Mouse (Mus musculus) retina, postnatal 1 day (tissue): ENCODE data around the gene Tpt1.
"Not testable (repeated sequence)": the region's sequence is repeated elsewhere in the genome, so short reads cannot be mapped to it uniquely, and the experiment has no call there.

Experiments
- DNase-seq: peaks from one replicate; pipeline ENCODE4 v3.0.0-alpha.2; 2012

The Tpt1 gene

GRCm38 (mm10) chr14:75844111-75844695 is 690 bp upstream of the Tpt1 start:
- no peak for DNase-seq

- peak; percentile 93 for DNase-seq
These were observed 814 bp downstream of the Tpt1 start for GRCm38 (mm10) chr14:75845698-75846115.

DNA sequence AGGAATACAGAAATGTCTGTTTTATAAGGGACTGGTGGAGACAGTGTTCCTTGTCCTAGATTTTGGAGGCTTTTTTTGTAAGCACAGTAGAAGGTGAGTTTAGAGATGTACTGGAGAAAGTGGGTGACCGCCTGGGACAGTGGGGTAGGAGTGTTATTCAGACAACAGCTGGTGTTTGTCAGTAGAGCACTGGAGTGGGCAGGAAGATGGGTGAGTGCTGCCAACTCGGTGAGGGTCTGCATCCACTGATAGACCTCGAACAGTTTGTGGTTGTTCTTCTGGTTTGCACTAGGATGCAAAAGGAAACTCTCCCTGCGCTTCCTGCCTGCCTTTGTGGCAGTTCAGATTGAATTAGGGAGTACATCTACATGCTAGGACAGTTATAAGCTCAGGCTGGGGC is 2.8 kb downstream of the Tpt1 start:
- no peak for DNase-seq

- no peak for DNase-seq
These were observed 3.6 kb downstream of the Tpt1 start for GRCm38 (mm10) chr14:75848482-75848881.

GRCm38 (mm10) chr14:75849236-75849635 is 4.3 kb downstream of the Tpt1 start:
- DNase-seq = no peak

GRCm38 (mm10) chr14:75849842-75850568 is 5.1 kb downstream of the Tpt1 start:
- DNase-seq = no peak

DNA sequence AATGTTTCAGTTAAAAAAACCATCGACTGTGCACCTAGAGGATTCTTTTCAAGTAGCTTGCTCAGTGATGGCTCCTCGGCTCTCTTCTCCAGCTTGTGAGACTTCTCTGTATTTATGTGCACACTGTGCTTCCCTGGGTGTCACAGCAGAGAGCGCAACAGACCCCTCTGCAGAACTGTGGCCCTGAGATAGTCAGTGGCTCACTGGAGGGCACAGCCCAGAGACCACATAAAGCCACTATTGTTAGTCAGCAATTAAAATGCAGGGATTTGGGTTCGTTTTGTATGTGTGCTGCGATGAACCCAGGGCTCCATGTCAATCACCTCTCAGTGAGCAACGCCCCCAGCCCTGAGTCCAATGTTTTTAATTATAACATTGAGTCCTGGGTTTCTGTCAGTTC is 5.9 kb downstream of the Tpt1 start:
- DNase-seq = no peak

DNA sequence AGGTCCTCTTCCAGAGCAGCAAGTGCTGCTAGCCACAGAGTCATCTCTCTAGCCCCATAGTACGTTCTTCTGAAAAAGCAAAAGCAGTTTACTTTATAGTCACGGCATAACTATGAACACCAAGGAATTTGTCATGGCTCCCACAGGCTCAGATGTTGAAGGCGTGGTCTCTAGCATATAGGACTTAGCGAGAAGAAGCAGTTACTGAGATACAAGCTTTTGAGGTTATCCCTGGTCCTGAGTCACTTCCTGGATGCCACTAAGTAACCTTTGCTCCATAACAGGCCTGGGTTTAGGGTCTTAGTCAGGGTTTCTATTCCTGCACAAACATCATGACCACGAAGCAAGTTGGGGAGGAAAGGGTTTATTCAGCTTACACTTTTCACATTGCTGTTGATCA is 7.1 kb downstream of the Tpt1 start:
- no peak for DNase-seq

- no peak for DNase-seq
These were observed 10.5 kb downstream of the Tpt1 start for GRCm38 (mm10) chr14:75855263-75855992.

GRCm38 (mm10) chr14:75858181-75858580 is 13.3 kb downstream of the Tpt1 start:
- no peak for DNase-seq

- no peak for DNase-seq
These were observed 14.7 kb downstream of the Tpt1 start for GRCm38 (mm10) chr14:75859619-75860018.

DNA sequence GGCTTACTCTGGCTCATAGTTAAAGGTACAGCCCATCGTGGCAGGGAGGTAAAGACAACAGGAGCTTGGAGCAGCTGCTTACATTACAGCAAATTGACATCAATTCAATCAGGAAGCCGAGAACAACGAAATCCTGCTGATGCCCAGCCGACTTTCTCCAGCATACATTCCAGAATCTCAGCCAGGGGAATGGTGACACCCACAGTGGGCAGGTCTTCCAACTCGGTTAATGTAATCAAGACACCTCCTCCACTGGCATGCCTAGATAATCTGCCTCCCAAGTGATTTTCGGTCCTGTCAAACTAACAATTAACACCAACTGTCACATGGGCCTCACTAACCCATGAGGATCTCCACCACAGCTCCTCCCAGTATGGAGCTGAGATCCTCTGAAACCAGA is 17.8 kb downstream of the Tpt1 start:
- DNase-seq = no peak

- DNase-seq = peak; percentile 94
These were observed 18.9 kb downstream of the Tpt1 start for GRCm38 (mm10) chr14:75863549-75864409.

DNA sequence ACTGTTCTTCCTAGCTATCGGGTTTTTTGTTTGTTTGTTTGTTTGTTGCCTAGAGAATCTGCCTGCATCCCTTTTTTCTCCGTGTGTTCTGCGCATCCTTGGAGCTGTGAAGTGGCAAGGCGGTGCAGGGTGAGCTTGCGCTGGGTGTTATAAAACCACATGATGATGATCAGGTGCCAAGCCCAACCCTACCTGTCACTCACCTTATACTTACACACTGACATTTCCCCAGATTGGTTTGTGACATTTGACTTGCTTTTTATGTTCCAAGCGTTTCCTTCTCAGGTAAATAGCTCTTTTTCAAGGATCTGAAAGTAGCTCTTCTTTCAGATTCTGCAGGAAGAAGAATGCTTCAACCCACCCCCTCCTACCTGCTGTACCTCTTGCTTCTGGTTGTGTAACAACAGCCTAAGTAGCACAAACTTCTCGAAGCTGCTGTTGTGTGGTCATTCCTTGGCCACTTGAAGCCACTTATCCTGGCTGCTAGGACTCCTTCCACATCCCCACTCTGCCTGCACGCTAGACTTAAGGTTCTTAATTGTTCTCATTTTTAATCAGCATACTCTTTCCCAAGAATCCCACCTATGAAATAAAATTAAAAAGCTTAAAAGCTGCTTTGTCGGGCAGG is 21.9 kb downstream of the Tpt1 start:
- no peak for DNase-seq

DNA sequence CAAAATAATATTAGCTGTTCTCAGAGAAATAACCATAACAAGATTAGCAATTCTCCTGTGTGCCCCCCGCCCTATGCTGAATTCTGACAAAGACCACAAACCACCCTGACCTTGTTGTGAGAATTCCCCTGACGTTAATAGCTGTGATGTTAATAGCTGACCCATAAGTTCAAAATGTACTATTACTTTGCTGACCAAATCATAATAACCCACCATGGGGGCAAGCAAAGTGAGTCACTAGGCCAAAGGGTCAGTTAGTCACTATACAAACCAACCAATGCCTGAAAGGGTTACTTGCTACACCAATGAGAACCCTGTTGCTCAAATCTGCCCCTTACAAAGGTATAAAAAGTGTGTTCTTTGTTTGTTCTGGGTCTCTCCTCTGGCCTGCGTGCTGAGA is 23.1 kb downstream of the Tpt1 start:
- DNase-seq = not testable (repeated sequence)

DNA sequence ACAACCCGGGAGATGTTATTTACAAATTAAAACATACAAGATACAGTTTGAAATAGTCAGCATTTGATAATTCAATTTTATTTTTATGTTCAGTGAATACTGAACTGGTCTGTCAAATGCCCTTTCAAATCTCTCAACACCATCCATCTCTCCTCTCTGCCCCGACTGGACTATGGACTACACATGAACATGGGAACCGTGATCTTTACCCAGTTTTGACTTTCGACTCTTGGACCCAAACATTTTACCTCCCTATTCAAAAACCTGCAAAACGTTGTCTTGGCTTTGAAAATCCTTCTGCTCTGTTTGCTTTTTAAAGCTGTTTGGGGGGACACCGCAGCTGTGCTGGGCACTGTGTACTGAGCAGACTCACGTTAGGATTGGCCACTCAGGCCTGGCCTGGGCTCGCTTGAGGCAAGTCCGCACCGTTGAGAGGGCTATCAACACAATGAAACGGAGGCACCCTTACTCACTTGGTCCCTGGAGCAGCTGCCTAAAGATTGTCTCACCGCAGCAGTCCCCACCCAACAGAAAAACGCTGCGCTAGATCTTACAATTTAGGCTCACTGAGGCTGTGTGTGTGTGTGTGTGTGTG is 25.0 kb downstream of the Tpt1 start:
- DNase-seq = no peak

DNA sequence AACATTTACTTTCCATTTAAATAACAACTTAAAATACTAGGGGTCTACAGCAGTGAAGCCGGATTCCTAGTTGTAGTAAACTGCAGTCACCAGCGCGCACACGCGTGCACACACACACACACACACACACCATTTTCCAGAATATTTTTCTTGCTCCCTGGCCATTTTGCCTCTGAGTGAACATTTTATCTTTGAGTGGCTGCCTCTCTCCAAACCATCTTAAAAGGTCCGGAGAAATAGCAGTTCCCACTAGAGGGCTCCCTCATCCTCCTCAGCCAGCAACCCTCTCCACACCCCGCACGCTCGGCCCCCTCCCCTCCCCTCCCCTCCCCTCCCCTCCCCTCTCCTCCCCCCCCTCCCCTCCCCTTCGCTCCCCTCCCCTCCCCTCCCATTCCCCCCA is 25.7 kb downstream of the Tpt1 start:
- DNase-seq = peak; percentile 89

DNA sequence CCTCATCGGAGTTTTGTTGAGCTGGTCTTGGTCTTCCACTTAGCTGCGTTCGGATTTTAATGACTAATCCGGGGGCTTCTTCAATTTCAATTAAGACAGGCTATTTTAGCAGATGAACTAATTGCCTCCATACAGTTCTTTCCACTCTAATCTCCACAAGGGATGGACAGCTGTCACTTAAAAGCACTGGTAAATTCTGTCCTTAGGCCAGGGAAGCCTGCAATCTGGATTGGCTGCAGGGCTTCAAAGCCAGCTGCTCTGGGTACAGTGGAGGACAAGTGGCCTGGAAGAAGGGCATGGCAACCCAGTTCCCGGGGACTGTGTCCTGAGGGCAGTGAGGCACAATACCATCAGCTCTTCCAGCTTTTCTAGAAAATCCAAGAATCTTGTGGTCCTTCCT is 26.2 kb downstream of the Tpt1 start:
- peak; percentile 93 for DNase-seq

DNA sequence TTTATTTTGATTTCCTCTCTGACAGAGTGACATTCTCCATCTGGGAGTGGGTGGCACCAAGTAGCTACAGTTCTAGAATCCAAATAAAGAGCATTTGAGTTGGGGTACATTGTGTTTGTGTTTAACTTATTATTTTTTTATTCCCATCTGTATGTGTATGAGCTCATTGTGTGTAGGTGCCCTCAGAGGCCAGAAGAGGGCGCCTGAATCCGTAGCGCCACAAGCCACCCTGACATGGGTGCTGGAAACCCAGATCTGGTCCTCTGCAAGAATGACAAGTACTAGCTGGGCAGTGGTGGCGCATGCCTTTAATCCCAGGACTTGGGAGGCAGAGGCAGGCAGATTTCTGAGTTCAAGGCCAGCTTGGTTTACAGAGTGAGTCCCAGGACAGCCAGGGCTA is 26.9 kb downstream of the Tpt1 start:
- no peak for DNase-seq

DNA sequence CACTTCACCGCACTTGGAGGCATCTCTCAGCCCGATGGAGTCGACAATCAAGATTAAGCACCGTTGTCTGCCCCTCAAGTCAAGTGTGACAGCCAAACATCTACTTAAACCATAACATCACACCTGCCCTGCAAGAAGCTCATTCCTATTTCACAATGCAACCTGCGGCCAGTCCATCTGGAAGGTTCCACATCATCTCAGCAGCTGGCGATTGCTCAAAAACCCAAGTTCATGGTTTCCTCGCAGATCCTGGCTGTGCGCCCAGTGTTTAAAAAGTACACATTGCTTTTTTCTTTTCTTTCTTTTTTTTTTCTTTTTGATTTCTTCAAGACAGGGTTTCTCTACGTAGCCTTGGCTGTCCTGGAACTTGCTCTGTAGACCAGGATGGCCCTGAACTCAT is 28.7 kb downstream of the Tpt1 start:
- no peak for DNase-seq

DNA sequence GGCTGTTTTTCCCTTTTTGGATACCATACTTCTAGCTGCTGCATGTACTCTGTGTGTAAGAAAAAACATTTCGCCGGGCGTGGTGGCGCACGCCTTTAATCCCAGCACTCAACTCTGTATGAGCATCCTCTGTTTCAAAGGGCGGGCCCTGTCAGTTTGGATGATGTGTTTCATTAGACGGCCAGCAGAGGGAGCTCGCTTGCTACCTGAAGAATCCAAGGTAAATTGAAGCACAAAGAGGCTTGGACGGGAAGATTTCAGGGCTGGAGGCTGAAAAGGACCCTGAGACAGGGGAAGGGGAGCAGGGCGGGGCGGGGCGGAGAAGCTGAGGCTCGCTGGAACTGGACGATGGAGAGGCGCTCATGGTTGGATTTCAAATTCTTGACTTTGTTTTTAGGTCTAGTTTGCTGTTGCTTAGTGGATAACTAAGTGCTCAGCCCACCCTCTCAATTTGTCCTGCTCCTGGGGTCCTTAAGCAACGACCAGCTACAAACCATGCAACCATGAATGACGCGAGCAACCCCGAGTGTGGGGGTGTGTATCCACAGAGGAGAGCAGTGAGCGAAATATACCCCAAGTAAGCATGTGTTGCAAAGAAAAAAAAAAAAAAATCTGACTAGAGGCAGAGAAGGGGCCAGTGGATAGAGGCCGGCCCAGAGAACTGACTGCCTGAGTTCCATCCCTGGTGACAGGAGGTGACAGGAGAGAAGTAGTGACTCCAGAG is 31.6 kb downstream of the Tpt1 start:
- peak; percentile 90 for DNase-seq

DNA sequence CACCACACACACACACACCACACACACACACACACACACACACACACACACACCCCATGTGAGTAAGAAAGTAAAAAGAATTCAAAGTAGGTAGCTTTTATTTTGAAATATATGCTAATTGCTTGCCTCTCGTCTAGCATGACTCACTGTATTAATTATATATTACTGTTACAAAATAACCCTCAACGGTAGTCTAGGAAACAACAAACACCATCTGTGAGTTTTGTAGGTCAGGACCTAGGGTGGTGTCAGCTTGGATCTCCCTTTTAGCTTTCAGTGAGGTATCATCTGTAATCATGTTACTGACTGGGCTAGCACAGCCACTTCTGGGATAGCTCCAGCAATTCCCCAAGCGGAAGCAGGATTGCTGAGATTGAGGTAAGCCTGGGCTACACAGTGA is 32.4 kb downstream of the Tpt1 start:
- DNase-seq = peak; percentile 59
